Mouse (Mus musculus) hindbrain, embryonic 16.5 days (tissue): ENCODE measurements around the gene Orm2. TPM values are rescaled to one million over a fixed set of nuclear protein-coding genes. Genes with fewer than 3 reads are reported as not detected.
"Not testable (repeated sequence)": the region's sequence is repeated elsewhere in the genome, so short reads cannot be mapped to it uniquely, and the experiment has no call there.

ENCODE experiments used
- ATAC-seq: fragments of 200-750 bp; cut with Nextera tagmentation; 2 replicates; pipeline ENCODE4 v1.8.0; 2017; ENCODE audit warnings: moderate TSS enrichment, moderate library complexity
- H3K27ac ChIP-seq: fragments of 300-500 bp; sonication (generic); 2 replicates; pipeline ENCODE4 v1.5.1; 2014; ENCODE audit warnings: low read depth, mild to moderate bottlenecking, control low read depth, low read length, moderate library complexity
- H3K27me3 ChIP-seq: fragments of 300-500 bp; sonication (generic); replicated peaks from 2 replicates; pipeline ENCODE4 v1.6.1; 2014; ENCODE audit warnings: low read length; ENCODE audit not compliant: control insufficient read depth, insufficient read depth
- H3K36me3 ChIP-seq: fragments of 300-500 bp; sonication (generic); 2 replicates; pipeline ENCODE4 v1.6.1; 2014; ENCODE audit warnings: mild to moderate bottlenecking, low read length, moderate library complexity, mixed read lengths; ENCODE audit not compliant: control insufficient read depth, insufficient read depth
- H3K4me1 ChIP-seq: fragments of 300-500 bp; sonication (generic); 2 replicates; pipeline ENCODE4 v1.6.1; 2014; ENCODE audit warnings: low read depth, low read length; ENCODE audit not compliant: control insufficient read depth, insufficient read depth
- H3K4me2 ChIP-seq: fragments of 300-500 bp; sonication (generic); 2 replicates; pipeline ENCODE4 v1.6.1; 2014; ENCODE audit warnings: mild to moderate bottlenecking, low read length, control low read depth, moderate library complexity
- H3K4me3 ChIP-seq: fragments of 300-500 bp; sonication (generic); 2 replicates; pipeline ENCODE4 v1.5.1; 2014; ENCODE audit warnings: mild to moderate bottlenecking, low read length, control low read depth, moderate library complexity
- H3K9ac ChIP-seq: fragments of 300-500 bp; sonication (generic); 2 replicates; pipeline ENCODE4 v1.6.1; 2014; ENCODE audit warnings: low read depth, mild to moderate bottlenecking, control low read depth, low read length, moderate library complexity
- H3K9me3 ChIP-seq: fragments of 300-500 bp; sonication (generic); 2 replicates; pipeline ENCODE4 v1.6.1; 2014; ENCODE audit warnings: mild to moderate bottlenecking, low read length, moderate library complexity; ENCODE audit not compliant: control insufficient read depth
- WGBS: fragments of 180-500 bp; shearing (Covaris S2); extraction: QIAGEN DNeasy Blood & Tissue Kit; methylation state at CpG from one replicate; pipeline ENCODE4 v1.1.7; 2014; 5-methylcytosine and 5-hydroxymethylcytosine counted together
- polyA plus RNA-seq: library from polyadenylated mRNA; unstranded; fragments of >200 nt; fragmentation: Nextera tagmentation; extraction: Ambion mirVana; gene quantifications from 2 replicates; pipeline ENCODE4 v1.2.1, GENCODE M21; 2015

Orm2 gene
- polyA plus RNA-seq = not detected in 2 replicates

- Histone ChIP-seq H3K4me1 (no peaks in the 10 kb centered on the region), H3K27me3 (no peaks in the 10 kb centered on the region)
- WGBS = 83% methylated on average over 4 of the region's 5 CpGs
Observed at GRCm38 (mm10) chr4:63362150-63362549, at the start of gene Orm2. Gene Orm2 (plus strand): TSS chr4:63362449.

GRCm38 (mm10) chr4:63314063-63314462 is 48.2 kb upstream of the Orm2 start:
- Histone ChIP-seq H3K27ac (no peak overlapping the region), H3K9ac (no peak overlapping the region), H3K4me2 (no peak overlapping the region), H3K4me3 (no peak overlapping the region), H3K27me3 (no peaks in the 10 kb centered on the region), H3K36me3 (no peaks in the 10 kb centered on the region), H3K9me3 (no peaks in the 10 kb centered on the region), H3K4me1 (no peaks in the 10 kb centered on the region)
- 81% methylated on average over 5 of the region's 5 CpGs for WGBS
- ATAC-seq = no peak

More at GRCm38 (mm10) chr4:63362150-63362549, at the start of gene Orm2:
- Histone ChIP-seq H3K9me3 (no peaks in the 10 kb centered on the region), H3K4me2 (no peak within 1 kb of the TSS), H3K4me3 (no peak within 1 kb of the TSS), H3K9ac (no peak within 1 kb of the TSS), H3K27ac (no peak within 1 kb of the TSS), H3K36me3 (no peaks in the 10 kb centered on the region)
- peak; percentile 12; the same call in 1 of the 2 replicates for ATAC-seq

- 0 out of 2 replicates have a peak, but pooled peaks have one; percentile 28 for ATAC-seq
- Histone ChIP-seq H3K4me3 (no peak overlapping the region), H3K9me3 (no peaks in the 10 kb centered on the region), H3K36me3 (no peaks in the 10 kb centered on the region), H3K27ac (no peak overlapping the region), H3K9ac (no peak overlapping the region), H3K4me2 (no peak overlapping the region), H3K4me1 (no peaks in the 10 kb centered on the region), H3K27me3 (no peaks in the 10 kb centered on the region)
- 74% methylated on average over 9 of the region's 9 CpGs for WGBS
Observed at GRCm38 (mm10) chr4:63316076-63316746, 46.0 kb upstream of the Orm2 start.

- H3K4me2 ChIP-seq = not testable (repeated sequence)
- WGBS = 30% methylated on average over 3 of the region's 3 CpGs
Observed at GRCm38 (mm10) chr4:63319566-63319965, 42.7 kb upstream of the Orm2 start.

GRCm38 (mm10) chr4:63323275-63323815 is 38.9 kb upstream of the Orm2 start:
- no peak overlapping the region for H3K9ac ChIP-seq
- no peaks in the 10 kb centered on the region for H3K27me3 ChIP-seq
- no peaks in the 10 kb centered on the region for H3K4me1 ChIP-seq
- no peak overlapping the region for H3K27ac ChIP-seq
- H3K36me3 ChIP-seq = peaks cover 2% of the 10 kb centered on the region; the same call in 1 of the 2 replicates
- WGBS = 91% methylated on average over 8 of the region's 8 CpGs
- H3K9me3 ChIP-seq = peaks cover 3% of the 10 kb centered on the region
- H3K4me3 ChIP-seq = no peak overlapping the region
- H3K4me2 ChIP-seq = no peak overlapping the region
- ATAC-seq = no peak

More at GRCm38 (mm10) chr4:63319566-63319965, 42.7 kb upstream of the Orm2 start:
- not testable (repeated sequence) for H3K4me1 ChIP-seq, ATAC-seq, H3K9me3 ChIP-seq, H3K9ac ChIP-seq, H3K27ac ChIP-seq, H3K27me3 ChIP-seq, H3K4me3 ChIP-seq, H3K36me3 ChIP-seq

GRCm38 (mm10) chr4:63333403-63333802 is 28.8 kb upstream of the Orm2 start:
- Histone ChIP-seq H3K9ac (no peak overlapping the region), H3K4me2 (no peak overlapping the region), H3K4me1 (no peaks in the 10 kb centered on the region), H3K27ac (no peak overlapping the region), H3K4me3 (no peak overlapping the region), H3K27me3 (no peaks in the 10 kb centered on the region), H3K36me3 (no peaks in the 10 kb centered on the region), H3K9me3 (no peaks in the 10 kb centered on the region)
- 89% methylated on average over 4 of the region's 4 CpGs for WGBS
- no peak for ATAC-seq

- H3K27me3 ChIP-seq = no peaks in the 10 kb centered on the region
- no peaks in the 10 kb centered on the region for H3K9me3 ChIP-seq
Observed at GRCm38 (mm10) chr4:63338414-63339076, 23.7 kb upstream of the Orm2 start.

GRCm38 (mm10) chr4:63342491-63342890 is 19.8 kb upstream of the Orm2 start:
- H3K27me3 ChIP-seq = no peaks in the 10 kb centered on the region
- H3K4me1 ChIP-seq = no peaks in the 10 kb centered on the region
- H3K9me3 ChIP-seq = no peaks in the 10 kb centered on the region
- WGBS = 73% methylated on average over 4 of the region's 4 CpGs
- H3K9ac ChIP-seq = no peak overlapping the region
- no peak overlapping the region for H3K4me2 ChIP-seq
- no peak overlapping the region for H3K27ac ChIP-seq
- H3K36me3 ChIP-seq = no peaks in the 10 kb centered on the region
- H3K4me3 ChIP-seq = no peak overlapping the region
- ATAC-seq = no peak

More at GRCm38 (mm10) chr4:63338414-63339076, 23.7 kb upstream of the Orm2 start:
- Histone ChIP-seq H3K27ac (no peak overlapping the region), H3K9ac (no peak overlapping the region), H3K4me3 (no peak overlapping the region), H3K4me1 (no peaks in the 10 kb centered on the region), H3K36me3 (no peaks in the 10 kb centered on the region), H3K4me2 (no peak overlapping the region)
- 61% methylated on average over 3 of the region's 3 CpGs for WGBS
- ATAC-seq = peak; percentile 78

- no peaks in the 10 kb centered on the region for H3K36me3 ChIP-seq
- no peaks in the 10 kb centered on the region for H3K4me1 ChIP-seq
- H3K9ac ChIP-seq = no peak overlapping the region
- H3K9me3 ChIP-seq = no peaks in the 10 kb centered on the region
- no peaks in the 10 kb centered on the region for H3K27me3 ChIP-seq
- no peak for ATAC-seq
- WGBS = 60% methylated on average over 3 of the region's 3 CpGs
- no peak overlapping the region for H3K27ac ChIP-seq
- H3K4me2 ChIP-seq = no peak overlapping the region
- no peak overlapping the region for H3K4me3 ChIP-seq
Observed at GRCm38 (mm10) chr4:63343608-63344007, 18.6 kb upstream of the Orm2 start.
